Mouse (Mus musculus): ENCODE results near the gene Nudc.

- no peak for TF ChIP-seq CTCF (IDR thresholded peaks at IDR 0.05; ENCODE audit: borderline replicate concordance, insufficient read depth, low read length)
- TF ChIP-seq POLR2A (IDR thresholded peaks at IDR 0.05; ENCODE audit: low read depth, low read length): peak; percentile 92
Observed at GRCm38 (mm10) chr4:133584059-133584951, 38.5 kb upstream of the Nudc start, which contains the start of gene Gpn2.
